Mouse (Mus musculus) ES-E14 (cell line): ENCODE results near the gene Adgrf5.
"Not testable (repeated sequence)": the region's sequence is repeated elsewhere in the genome, so short reads cannot be mapped to it uniquely, and the experiment has no call there.

ENCODE experiments used
- CHD2 ChIP-seq: IDR thresholded peaks from 2 replicates; pipeline ENCODE4 v1.6.1; 2014; ENCODE audit warnings: mild to moderate bottlenecking, low read depth, low read length, inconsistent platforms
- HCFC1 ChIP-seq: IDR thresholded peaks from 2 replicates; pipeline ENCODE4 v1.6.1; 2012; ENCODE audit warnings: low read length, inconsistent platforms, borderline replicate concordance; ENCODE audit not compliant: insufficient read depth
- MAFK ChIP-seq: IDR thresholded peaks from 2 replicates; pipeline ENCODE4 v1.6.1; 2014; ENCODE audit warnings: mild to moderate bottlenecking, low read depth, low read length, inconsistent platforms; ENCODE audit not compliant: insufficient read depth
- ZC3H11A ChIP-seq: IDR thresholded peaks from 2 replicates; pipeline ENCODE4 v1.6.1; 2012; ENCODE audit warnings: low read depth, mild to moderate bottlenecking, inconsistent platforms, low read length, borderline replicate concordance
- ZNF384 ChIP-seq: IDR thresholded peaks from 2 replicates; pipeline ENCODE4 v1.6.1; 2012; ENCODE audit warnings: low read depth, low read length, inconsistent platforms

DNA sequence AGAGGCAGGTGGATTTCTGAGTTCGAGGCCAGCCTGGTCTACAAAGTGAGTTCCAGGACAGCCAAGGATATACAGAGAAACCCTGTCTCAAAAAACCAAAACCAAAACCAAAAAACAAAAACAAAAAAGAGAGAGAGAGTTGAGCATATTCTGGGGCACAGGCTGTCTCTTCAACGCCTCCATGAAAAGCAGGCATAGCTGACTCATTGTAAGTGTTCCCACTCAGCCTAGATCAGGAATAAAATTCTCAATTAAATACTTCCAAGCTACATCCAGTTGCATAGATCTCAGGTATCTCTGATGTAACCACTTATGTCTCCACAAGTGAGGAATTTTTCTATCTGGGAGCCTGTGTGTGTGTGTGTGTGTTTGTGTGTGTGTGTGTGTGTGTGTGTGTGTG lies 13.8 kb upstream of the Adgrf5 start:
- TF ChIP-seq ZC3H11A, CHD2, HCFC1, ZNF384, MAFK: not testable (repeated sequence)
